Mouse (Mus musculus): ENCODE measurements around the gene Lima1.
"Not testable (repeated sequence)": the region's sequence is repeated elsewhere in the genome, so short reads cannot be mapped to it uniquely, and the experiment has no call there.

The Lima1 gene

GRCm38 (mm10) chr15:99833648-99834454 lies 41.4 kb downstream of the Lima1 start:
- DNase-seq = no peak

GRCm38 (mm10) chr15:99831535-99831934 lies 43.7 kb downstream of the Lima1 start:
- DNase-seq = no peak

- DNase-seq = no peak
Measured at GRCm38 (mm10) chr15:99828061-99828460, 47.2 kb downstream of the Lima1 start.

GRCm38 (mm10) chr15:99826210-99826888 lies 48.9 kb downstream of the Lima1 start:
- DNase-seq = no peak

GRCm38 (mm10) chr15:99825211-99825610 lies 50.0 kb downstream of the Lima1 start:
- DNase-seq = no peak

- DNase-seq = no peak
Measured at GRCm38 (mm10) chr15:99823322-99823898, 51.8 kb downstream of the Lima1 start.

GRCm38 (mm10) chr15:99822501-99822900 lies 52.8 kb downstream of the Lima1 start:
- not testable (repeated sequence) for DNase-seq

- DNase-seq = no peak
Measured at GRCm38 (mm10) chr15:99819621-99820279, 55.5 kb downstream of the Lima1 start.

GRCm38 (mm10) chr15:99819109-99819440 lies 56.2 kb downstream of the Lima1 start:
- no peak for DNase-seq

GRCm38 (mm10) chr15:99818321-99819108 lies 56.7 kb downstream of the Lima1 start:
- no peak for DNase-seq

- DNase-seq = no peak
Measured at GRCm38 (mm10) chr15:99817343-99818235, 57.7 kb downstream of the Lima1 start.

- no peak for DNase-seq
Measured at GRCm38 (mm10) chr15:99815999-99816398, 59.3 kb downstream of the Lima1 start.

GRCm38 (mm10) chr15:99814554-99815260 lies 60.5 kb downstream of the Lima1 start:
- DNase-seq = no peak

- DNase-seq = no peak
Measured at GRCm38 (mm10) chr15:99813639-99814038, 61.6 kb downstream of the Lima1 start.

- DNase-seq = no peak
Measured at GRCm38 (mm10) chr15:99812097-99812496, 63.2 kb downstream of the Lima1 start.

GRCm38 (mm10) chr15:99807776-99808735 lies 67.2 kb downstream of the Lima1 start:
- no peak for DNase-seq

GRCm38 (mm10) chr15:99806171-99806570 lies 69.1 kb downstream of the Lima1 start:
- no peak for DNase-seq

GRCm38 (mm10) chr15:99805673-99806072 lies 69.6 kb downstream of the Lima1 start:
- no peak for DNase-seq

GRCm38 (mm10) chr15:99803186-99803644 lies 72.0 kb downstream of the Lima1 start:
- no peak for DNase-seq

Data from cerebellum, adult 11 months (tissue).